Mouse (Mus musculus): ENCODE measurements around the gene Dnah3. TPM values are rescaled to one million over a fixed set of nuclear protein-coding genes. Genes with fewer than 3 reads are reported as not detected.

Dnah3 gene
- total RNA-seq (2023): not detected in 4 replicates

GRCm38 (mm10) chr7:120095180-120095579 is at the start of gene Dnah3:
Gene Dnah3 (minus strand): TSS chr7:120095280.

GRCm38 (mm10) chr7:120102164-120102972 is 7.3 kb upstream of the Dnah3 start, which contains the start of gene Tmem159:
Gene Tmem159 (plus strand): TSS chr7:120102353.

GRCm38 (mm10) chr7:119895639-119896512 is 199.2 kb downstream of the Dnah3 start, which contains the start of the genes Lyrm1 and Dcun1d3:
Gene Lyrm1 (plus strand): TSS chr7:119895861.
Gene Dcun1d3 (minus strand): TSS chr7:119896298.

Other genes with a start within 250 kb of the Dnah3 start
- gene Lyrm1, start 199.4 kb downstream of the Dnah3 start, total RNA-seq (2023): 3.5 to 3.8 TPM (median 3.6 TPM) in 4 replicates
- gene Dcun1d3, start 199.0 kb downstream of the Dnah3 start, total RNA-seq (2023): 8.8 to 20.9 TPM (median 11.5 TPM) in 4 replicates
- 1.1 to 2.0 TPM (median 1.5 TPM) in 4 replicates for gene Tmem159, start 7.1 kb upstream of the Dnah3 start, total RNA-seq (2023)
- not detected in 4 replicates for gene Zp2, start 50.0 kb upstream of the Dnah3 start, total RNA-seq (2023)
- not detected in 4 replicates for gene Anks4b, start 78.6 kb upstream of the Dnah3 start, total RNA-seq (2023)
- gene Crym, start 106.8 kb upstream of the Dnah3 start, total RNA-seq (2023): not detected in 4 replicates
- gene Abca14, start 108.7 kb upstream of the Dnah3 start, total RNA-seq (2023): not detected in 4 replicates
- not detected in 4 replicates for gene Abca15, start 233.4 kb upstream of the Dnah3 start, total RNA-seq (2023)